Mouse (Mus musculus): Measurements from ENCODE around the gene Rrh.

DNA sequence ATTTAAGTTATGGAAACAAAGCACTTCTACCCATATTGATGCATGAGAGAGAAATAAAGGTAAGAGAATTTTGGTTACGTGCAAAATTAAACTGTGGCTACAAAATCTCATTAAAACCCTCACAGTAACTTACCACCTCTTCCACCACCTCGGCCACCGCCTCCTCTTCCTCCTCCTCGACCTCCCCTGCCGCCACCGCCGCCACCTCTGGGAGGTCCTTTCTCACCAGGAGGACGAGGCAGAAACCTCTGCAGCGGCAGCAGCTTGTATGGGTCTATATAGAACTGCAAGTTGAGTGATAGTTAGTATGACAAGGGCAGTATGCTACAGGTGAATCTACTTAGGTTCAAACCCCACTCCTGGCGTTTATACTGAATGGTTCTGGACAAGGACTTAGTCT, 4.3 kb upstream of the Rrh start:
- TF ChIP-seq POLR2A (IDR thresholded peaks at IDR 0.05; ENCODE audit: control insufficient read depth, extremely low read depth, insufficient read depth, low read length, poor library complexity), result no peak
- TF ChIP-seq CTCF (IDR thresholded peaks at IDR 0.05; ENCODE audit: borderline replicate concordance, control insufficient read depth, extremely low read depth, insufficient read depth, low read length, poor library complexity), result no peak

Data from thymus, adult 2 months (tissue).